Mouse (Mus musculus) cerebellum, adult 9-10 months (tissue): ENCODE results near the gene Cyb561d1.

Experiments
- DNase-seq: peaks from one replicate; pipeline ENCODE4 v3.0.0; 2022

Cyb561d1 gene

DNA sequence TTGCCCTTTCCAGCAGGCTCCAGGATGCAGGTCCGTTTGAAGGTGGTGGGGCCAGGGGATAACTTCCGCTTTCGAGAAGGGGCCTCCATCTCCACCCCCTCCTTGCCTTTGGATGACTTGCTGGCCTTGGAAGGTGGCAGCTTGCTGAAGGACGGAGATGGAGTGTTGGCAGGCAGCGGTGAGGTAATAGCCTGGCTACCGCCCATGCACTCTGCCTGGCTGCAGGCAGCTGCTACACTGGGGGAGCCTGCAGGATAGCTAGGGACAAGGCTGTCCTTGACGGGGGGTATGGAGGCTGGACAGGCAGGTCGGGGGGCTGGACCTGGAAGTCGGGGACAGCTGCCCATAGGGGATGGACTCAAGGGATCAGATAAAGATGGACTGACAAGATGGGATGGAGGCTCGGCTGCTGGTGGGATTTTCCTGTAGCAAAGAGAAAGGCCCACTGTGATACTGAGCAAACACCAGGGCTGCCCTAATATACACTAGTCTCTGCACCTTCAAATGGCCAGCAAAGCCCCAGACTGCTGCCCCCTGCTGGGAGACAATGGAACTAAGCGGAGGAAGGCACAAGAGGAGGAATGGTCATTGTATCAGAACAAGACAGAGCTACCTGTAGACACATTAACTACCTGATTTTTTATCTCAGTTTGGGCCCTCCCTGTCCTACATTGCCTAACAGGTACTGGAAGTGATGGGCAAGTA lies 2.8 kb upstream of the Cyb561d1 start:
- peak; percentile 92 for DNase-seq

GRCm38 (mm10) chr3:108203212-108203611 lies 2.2 kb upstream of the Cyb561d1 start:
- DNase-seq, result no peak

- no peak for DNase-seq
Observed at GRCm38 (mm10) chr3:108202506-108202905, 1.5 kb upstream of the Cyb561d1 start.

DNA sequence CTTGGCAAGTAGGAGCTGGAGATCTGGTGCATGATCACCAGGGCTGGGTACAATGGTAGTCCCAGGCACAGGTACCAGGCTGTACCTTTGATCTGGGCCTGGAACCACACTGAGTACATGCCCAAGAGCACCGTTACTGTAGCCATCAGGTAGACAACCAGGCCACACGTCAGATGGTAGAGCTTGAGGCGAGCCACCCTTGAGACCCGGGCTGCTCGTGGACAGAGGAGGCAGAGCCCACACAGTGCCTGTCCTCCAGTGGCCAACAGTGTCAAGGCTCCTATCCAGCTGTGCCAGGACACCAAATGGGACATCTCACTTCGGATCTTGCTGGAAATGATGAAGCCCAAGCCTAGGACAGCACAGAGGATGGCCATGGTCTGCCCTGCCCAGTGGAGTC lies 1.8 kb downstream of the Cyb561d1 start:
- DNase-seq, result no peak

DNA sequence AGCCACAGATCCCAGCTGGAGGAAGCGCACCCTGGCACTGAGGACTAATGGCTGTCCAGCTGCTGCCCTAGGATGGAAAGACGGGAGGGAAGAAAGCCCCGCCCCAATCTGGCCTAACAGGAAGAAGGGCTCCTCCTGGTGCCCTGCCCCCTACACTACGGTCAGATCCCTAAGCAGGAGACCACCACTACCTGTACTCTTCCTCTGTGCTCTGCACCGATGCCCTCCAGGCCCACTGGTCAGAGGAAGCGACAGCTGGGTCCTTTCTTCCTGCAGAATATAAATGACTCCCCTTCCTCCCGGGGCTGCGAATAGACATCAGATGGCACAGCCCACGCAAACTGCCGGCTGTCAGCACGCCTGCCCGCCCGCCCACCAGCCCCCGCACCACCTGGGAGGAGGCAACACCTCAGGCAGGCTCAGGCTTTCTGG lies 3.9 kb downstream of the Cyb561d1 start:
- peak; percentile 63 for DNase-seq

DNA sequence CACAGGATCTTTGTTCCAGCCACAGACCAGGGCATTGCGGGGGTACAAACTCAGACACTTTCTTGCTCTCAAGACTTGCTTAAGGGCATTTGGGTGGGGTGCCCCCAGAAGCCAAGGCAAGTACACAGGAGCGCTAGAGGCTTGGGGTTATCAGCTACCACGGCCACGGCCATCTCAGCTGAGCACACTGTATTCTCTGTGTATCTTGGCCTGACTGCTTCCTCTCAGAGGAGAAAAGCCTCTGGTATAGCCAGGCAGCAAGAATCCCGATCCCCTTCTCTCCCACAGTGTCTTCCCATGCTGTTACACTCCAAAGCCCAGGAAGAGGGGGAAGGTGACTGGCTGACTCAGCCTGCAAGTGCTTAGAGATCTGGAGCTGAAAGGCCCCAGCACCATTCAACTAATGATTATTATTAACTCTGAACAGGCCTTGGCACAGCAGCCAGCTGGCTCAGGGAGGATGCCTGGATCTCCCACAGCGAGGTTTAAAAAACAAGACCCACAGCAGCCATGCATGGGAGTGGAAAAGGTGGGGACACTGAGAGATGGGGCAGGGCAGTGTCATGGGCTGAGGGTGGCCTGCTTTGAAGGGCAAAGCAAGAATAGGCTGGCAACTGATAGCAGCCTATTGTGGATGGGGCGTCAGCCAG lies 4.9 kb downstream of the Cyb561d1 start:
- peak; percentile 49 for DNase-seq

DNA sequence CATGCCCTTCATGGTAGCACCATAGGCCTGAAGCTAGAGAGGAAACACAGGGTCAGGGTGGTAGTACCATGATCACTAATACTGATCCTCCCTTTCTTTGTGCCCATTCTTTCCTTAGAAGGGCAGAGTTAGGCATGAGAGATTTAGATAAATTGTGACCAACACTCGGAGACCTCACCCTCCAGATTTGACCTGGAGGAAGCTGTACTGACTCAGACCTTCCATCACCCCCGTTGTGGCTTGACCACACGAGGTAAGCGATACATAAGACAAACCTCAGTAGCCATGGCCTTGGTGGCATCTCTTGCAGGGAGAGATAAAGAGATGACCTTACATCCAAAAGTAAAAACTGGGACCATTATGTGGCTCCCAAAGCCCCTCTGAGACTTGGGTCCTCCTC lies 5.7 kb downstream of the Cyb561d1 start:
- DNase-seq, result no peak

- DNase-seq, result no peak
Observed at GRCm38 (mm10) chr3:108193686-108194085, 7.3 kb downstream of the Cyb561d1 start.

GRCm38 (mm10) chr3:108189897-108190296 lies 11.1 kb downstream of the Cyb561d1 start:
- DNase-seq, result peak; percentile 10

GRCm38 (mm10) chr3:108188716-108189490 lies 12.1 kb downstream of the Cyb561d1 start:
- DNase-seq, result peak; percentile 56

DNA sequence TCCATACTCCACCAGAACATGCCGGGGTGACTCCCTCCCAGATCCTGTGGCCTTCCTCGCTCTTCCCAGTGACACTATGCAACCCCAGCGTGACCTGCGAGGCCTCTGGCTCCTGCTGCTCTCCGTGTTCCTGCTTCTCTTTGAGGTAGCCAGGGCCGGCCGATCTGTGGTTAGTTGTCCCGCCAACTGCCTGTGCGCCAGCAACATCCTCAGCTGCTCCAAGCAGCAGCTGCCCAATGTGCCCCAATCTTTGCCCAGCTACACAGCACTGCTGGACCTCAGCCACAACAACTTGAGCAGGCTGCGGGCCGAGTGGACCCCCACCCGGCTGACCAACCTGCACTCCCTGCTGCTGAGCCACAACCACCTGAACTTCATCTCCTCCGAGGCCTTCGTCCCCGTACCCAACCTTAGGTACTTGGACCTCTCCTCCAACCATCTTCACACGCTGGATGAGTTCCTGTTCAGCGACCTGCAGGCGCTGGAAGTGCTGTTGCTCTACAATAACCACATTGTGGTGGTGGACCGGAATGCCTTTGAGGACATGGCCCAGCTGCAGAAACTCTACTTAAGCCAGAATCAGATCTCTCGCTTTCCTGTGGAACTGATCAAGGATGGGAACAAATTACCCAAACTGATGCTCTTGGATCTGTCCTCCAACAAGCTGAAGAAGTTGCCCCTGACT lies 13.8 kb downstream of the Cyb561d1 start:
- no peak for DNase-seq

- DNase-seq, result peak; percentile 63
Observed at GRCm38 (mm10) chr3:108186098-108187047, 14.6 kb downstream of the Cyb561d1 start, which contains the start of gene Amigo1. Amigo1 (plus strand) TSS chr3:108186335.

DNA sequence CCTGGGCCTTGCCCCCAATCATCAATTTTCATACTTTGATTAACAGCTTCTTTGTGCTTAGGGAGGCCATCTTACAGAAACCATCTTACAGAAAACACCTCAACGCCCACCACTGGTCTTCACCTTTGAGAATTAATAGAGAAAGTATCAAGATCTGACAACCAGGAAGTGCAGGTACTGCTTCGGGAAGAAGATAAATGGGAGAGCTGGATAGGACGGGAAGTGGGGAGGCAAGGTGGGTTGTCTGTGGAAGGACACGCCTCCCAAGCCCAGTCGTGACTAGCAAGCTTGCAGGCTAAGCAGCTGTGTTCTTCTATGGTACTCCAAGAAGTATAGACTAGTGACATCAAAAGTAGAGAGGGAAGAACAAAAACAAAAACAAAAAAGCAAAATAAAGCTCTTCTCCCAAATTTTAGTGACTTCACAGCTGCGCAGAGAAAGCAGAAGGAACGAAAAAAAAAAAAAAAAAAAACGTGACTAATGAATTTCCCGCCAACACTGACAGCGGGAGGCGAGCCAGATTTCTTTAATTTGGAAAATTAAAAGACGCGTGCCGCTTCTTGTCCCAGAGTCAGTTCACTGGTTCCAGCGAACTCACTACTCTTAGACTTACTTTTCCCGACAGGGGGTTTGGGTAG lies 15.4 kb downstream of the Cyb561d1 start:
- no peak for DNase-seq

- no peak for DNase-seq
Observed at GRCm38 (mm10) chr3:108184742-108185141, 16.3 kb downstream of the Cyb561d1 start.

DNA sequence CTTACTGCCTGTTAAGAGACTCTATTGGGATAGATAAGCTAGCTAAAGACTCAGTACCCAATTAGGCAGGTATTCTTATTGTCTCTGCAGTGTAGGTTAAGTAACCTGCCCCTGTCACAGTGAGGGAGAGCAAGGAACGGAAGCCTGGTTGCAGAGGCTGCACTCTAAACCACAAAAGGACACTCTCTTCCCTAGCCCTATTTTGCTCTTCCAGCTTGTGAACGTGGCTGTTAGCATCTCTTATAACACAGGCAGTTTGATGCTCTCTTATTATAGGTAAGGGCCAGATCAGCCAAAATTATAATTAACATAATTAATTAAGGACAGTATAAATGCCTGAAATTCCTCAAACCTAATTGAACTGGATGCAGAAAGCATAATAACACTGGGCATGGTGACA lies 20.5 kb downstream of the Cyb561d1 start:
- no peak for DNase-seq

DNA sequence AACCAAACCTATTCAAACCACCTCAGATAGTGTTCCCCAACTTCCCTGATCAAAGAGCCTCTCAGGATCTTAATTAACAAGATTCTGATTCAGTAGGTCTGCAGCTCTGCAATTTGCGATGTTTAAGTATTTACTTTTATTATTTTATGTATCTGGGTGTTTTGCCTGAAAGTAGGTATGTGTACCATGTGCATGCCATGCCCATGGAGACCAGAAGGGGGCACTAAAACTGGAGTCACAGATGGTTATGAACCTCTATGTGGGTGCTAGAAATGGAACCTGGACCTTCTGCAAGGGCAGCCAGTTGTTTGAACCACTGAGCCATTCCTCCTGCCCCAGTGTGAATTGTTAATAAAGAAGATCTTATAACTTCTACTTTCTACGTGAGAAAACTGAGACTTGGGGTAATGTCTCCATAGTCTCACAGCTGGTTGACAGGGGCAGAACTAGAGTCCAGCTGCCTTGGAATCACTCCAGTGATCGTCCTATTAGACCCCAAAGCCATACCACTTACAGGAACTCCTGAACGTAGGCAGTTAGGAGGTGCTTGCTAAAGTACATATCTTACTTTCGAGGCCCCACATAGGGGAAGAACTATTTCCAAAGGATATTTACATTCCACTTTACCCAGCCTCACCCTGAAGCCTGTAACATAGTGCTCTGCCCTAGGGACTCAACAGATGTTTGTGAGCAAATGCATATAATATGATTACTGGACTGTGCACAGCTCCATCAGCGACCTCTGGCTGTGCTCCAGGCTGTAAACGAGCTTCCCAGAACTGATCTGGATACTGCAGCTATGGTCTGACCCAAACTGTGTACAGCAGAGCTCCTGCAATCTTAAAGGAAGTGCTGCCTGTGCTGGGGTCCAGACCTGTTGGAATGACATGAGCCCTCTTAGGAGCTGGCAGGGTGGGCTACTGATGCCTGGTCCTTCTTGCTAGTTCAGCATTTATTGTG lies 22.0 kb downstream of the Cyb561d1 start:
- DNase-seq, result no peak

- peak; percentile 62 for DNase-seq
Observed at GRCm38 (mm10) chr3:108174672-108175531, 26.1 kb downstream of the Cyb561d1 start.

- DNase-seq, result no peak
Observed at GRCm38 (mm10) chr3:108169199-108169598, 31.8 kb downstream of the Cyb561d1 start.

- no peak for DNase-seq
Observed at GRCm38 (mm10) chr3:108167499-108167898, 33.5 kb downstream of the Cyb561d1 start.
